Mouse (Mus musculus) T-helper 17 cell (primary cell): ENCODE results near the gene Ankrd9.

ENCODE experiments used
- in situ Hi-C, 2 experiments: fragments of 300-600 bp; cut with MboI, MseI; formaldehyde crosslinking; loops; 1 replicate in 1 of 2; 2 replicates in 1 of 2; pipeline ENCODE4 v1.15.1; 2025; ENCODE audit warnings: high pct_unique_total_duplicates in 2 of 2

Gene Ankrd9

GRCm38 (mm10) chr12:110978607-110979406 is at the start of gene Ankrd9:
Gene Ankrd9, minus strand, starts transcription at chr12:110979040.
- in situ Hi-C loops = no loop called here

GRCm38 (mm10) chr12:111021577-111021976 is 42.7 kb upstream of the Ankrd9 start:
- in situ Hi-C loops = no loop called here

GRCm38 (mm10) chr12:111021138-111021537 is 42.3 kb upstream of the Ankrd9 start:
- in situ Hi-C loops = no loop called here

- in situ Hi-C loops = no loop called here
These were observed 40.2 kb upstream of the Ankrd9 start for GRCm38 (mm10) chr12:111019086-111019485.

- in situ Hi-C loops = no loop called here
These were observed 39.2 kb upstream of the Ankrd9 start for GRCm38 (mm10) chr12:111018068-111018467.

- in situ Hi-C loops = no loop called here
These were observed 38.0 kb upstream of the Ankrd9 start for GRCm38 (mm10) chr12:111016807-111017206.

GRCm38 (mm10) chr12:111009615-111010257 is 30.9 kb upstream of the Ankrd9 start:
- in situ Hi-C loops = no loop called here

- in situ Hi-C loops = no loop called here
These were observed 30.0 kb upstream of the Ankrd9 start for GRCm38 (mm10) chr12:111008500-111009490.

GRCm38 (mm10) chr12:111007134-111008103 is 28.6 kb upstream of the Ankrd9 start:
- in situ Hi-C loops = no loop called here

- in situ Hi-C loops = no loop called here
These were observed 27.5 kb upstream of the Ankrd9 start for GRCm38 (mm10) chr12:111006339-111006738.

- in situ Hi-C loops = no loop called here
These were observed 27.0 kb upstream of the Ankrd9 start for GRCm38 (mm10) chr12:111005803-111006202.

GRCm38 (mm10) chr12:111004142-111004541 is 25.3 kb upstream of the Ankrd9 start:
- in situ Hi-C loops = no loop called here

GRCm38 (mm10) chr12:111000956-111001355 is 22.1 kb upstream of the Ankrd9 start:
- in situ Hi-C loops = no loop called here

GRCm38 (mm10) chr12:110999820-111000219 is 21.0 kb upstream of the Ankrd9 start:
- in situ Hi-C loops = no loop called here

- in situ Hi-C loops = no loop called here
These were observed 19.3 kb upstream of the Ankrd9 start for GRCm38 (mm10) chr12:110998092-110998491.

- in situ Hi-C loops = loop anchor here in 1 of 2 experiments (5.0 kb wide), 1 partner anchor 57 kb away; no protein-coding TSS in a partner anchor
These were observed 15.8 kb upstream of the Ankrd9 start for GRCm38 (mm10) chr12:110994666-110995065.

- in situ Hi-C loops = loop anchor here in 1 of 2 experiments (5.0 kb wide), 1 partner anchor 56 kb away; no protein-coding TSS in a partner anchor
These were observed 14.4 kb upstream of the Ankrd9 start for GRCm38 (mm10) chr12:110993226-110993625.

- in situ Hi-C loops = loop anchor here in 1 of 2 experiments (5.0 kb wide), 1 partner anchor 55 kb away; no protein-coding TSS in a partner anchor
These were observed 13.9 kb upstream of the Ankrd9 start for GRCm38 (mm10) chr12:110992771-110993170.

GRCm38 (mm10) chr12:110992128-110992553 is 13.3 kb upstream of the Ankrd9 start:
- in situ Hi-C loops = loop anchor here in 1 of 2 experiments (5.0 kb wide), 1 partner anchor 55 kb away; no protein-coding TSS in a partner anchor
